Mouse (Mus musculus) urinary bladder, postnatal 10 days (tissue): ENCODE measurements around the gene Srsf12.

Experiments
- DNase-seq: peaks from one replicate; pipeline ENCODE4 v3.0.0; 2022; ENCODE audit warnings: low spot score

Srsf12 gene

GRCm38 (mm10) chr4:33208881-33209841, at the start of gene Srsf12:
Gene Srsf12 (plus strand): TSS chr4:33208991.
- DNase-seq: no peak

- DNase-seq: no peak
These were observed 25.3 kb upstream of the Srsf12 start for GRCm38 (mm10) chr4:33183477-33183876.

DNA sequence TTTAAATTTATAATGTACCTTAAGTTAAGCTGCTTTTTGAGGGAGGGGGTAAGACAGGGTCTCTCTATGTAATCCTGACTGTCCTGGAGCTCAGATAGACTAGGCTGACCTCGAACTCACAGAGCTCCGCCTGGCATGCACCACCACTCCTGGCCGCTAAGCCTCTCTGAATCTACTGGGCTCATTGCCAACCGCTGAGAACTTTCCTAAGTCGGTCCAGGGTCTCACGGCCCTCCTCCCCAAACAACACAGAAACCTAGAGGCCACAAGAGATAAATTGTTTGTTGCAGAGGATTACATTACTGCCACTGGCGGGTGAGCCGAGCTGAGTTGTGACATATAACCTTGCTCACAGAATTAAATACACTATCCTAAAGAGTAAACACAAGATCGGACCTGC, 20.6 kb upstream of the Srsf12 start:
- DNase-seq: no peak

DNA sequence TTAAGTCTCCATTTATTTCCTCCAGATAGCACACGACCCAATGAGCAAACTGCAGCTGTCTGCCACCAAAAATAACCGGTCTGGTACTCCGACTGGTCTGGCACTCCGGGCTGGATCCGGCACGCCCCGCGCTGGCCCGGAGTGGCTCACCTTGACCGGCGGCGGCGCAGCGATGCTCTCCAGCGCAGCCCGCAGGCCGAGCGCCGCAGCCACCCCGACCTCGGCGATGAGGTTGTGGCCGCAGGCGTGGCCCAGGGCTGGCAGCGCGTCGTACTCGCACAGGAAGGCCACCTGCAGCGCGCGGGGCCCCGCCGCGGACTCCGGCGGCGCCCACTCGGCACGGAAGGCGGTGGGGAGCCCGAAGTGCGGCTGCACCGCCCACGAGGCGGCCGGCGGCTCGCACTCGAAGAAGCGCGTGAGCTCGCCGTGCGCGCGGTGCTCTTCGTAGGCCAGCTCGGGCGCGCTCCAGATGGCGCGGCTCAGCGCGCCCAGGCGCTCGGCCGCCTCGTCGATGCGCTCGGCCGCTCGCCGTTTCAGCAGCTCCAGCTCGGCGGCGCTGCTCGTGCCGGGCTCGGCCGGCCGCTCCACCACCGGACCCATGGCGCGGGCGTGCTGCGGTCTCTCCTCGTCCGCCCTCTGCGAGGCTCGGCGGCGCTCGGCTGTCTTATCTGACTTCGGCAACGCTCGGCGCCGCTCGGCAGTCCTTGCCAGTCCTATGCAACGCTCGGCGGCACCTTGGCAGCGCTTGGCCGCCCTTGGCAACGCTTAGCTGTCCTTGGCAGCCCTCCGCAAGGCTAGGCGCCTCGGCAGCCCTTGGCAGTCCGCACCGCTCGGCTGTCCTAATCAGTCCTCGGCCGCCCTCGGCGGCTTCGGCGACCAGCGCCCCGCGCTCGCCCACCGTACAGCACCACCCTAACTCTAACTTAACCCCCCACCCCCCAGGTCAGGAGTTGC, 19.7 kb upstream of the Srsf12 start:
- peak; percentile 30 for DNase-seq

DNA sequence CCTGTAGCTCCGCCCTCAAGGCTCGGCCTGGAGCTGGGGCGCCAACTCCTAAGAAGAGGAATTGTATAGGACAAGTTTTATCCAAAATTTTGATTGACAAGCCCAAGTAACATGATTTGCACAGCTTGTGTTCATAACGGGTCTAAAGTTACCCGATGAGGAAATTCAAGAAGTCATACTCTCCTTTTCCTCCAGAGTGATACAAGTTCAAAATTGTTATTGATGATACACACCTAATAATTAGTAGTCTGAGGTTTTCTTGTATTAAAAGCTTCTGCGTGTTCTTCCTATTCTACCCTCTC, 19.1 kb upstream of the Srsf12 start, which contains the start of gene Pm20d2:
TSS of gene Pm20d2 (minus strand) at position 3 of the 302 bp plus-strand sequence.
- no peak for DNase-seq

DNA sequence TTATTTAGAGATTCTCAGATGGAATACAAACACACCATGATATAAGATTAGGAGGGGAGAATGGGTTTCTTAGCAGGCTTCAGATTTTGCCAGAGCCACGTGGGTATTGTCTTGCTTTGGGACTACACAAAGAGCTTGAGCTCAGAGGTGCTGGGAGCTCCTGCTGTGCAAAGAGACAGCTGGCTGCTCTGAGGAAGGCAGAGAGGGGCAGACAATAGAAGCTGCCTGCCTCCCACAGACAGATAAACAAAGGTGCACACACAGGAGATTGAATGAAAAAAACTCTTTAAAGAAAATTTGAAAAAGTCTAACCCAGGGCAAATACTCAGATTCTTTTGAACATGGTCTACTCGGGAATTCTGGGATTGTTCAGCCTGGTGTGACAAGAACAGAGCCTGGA, 10.7 kb upstream of the Srsf12 start:
- DNase-seq: no peak

- DNase-seq: no peak
These were observed 4.1 kb upstream of the Srsf12 start for GRCm38 (mm10) chr4:33204682-33205081.

GRCm38 (mm10) chr4:33207551-33207950, 1.2 kb upstream of the Srsf12 start:
- DNase-seq: no peak

GRCm38 (mm10) chr4:33221847-33222246, 13.1 kb downstream of the Srsf12 start:
- DNase-seq: no peak

DNA sequence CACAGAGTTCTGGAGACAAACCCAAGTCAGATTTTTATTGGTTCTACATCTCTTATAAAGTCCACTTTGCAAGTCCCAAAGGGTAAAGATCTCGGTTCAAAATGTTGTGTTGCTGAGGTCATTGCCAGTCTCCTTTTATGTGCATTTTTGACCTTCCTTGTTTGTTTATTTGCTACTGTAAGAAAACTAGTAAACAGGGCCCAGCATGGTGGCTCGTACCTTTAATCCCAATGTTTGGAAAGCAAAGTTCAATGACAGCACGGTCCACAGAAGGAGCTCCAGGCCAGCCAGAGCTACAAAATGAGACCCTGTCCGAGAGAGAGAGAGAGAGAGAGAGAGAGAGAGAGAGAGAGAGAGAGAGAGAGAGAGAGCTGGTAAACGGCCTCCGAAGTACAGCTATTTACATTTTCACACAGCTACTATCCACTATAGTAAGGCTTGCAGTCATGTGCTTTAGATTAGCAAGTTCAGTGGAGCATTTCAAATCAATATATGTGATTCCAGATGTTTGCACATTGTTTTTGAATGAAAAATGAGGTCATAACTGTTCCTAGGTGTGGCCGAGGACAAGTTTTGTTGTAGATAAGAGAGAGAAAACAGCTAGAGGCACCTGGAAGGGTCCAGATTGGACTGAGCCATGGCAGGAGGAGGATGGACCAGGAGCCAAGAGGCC, 15.3 kb downstream of the Srsf12 start:
- no peak for DNase-seq

GRCm38 (mm10) chr4:33227164-33227563, 18.4 kb downstream of the Srsf12 start:
- DNase-seq: no peak

- no peak for DNase-seq
These were observed 20.8 kb downstream of the Srsf12 start for GRCm38 (mm10) chr4:33229639-33230038.

DNA sequence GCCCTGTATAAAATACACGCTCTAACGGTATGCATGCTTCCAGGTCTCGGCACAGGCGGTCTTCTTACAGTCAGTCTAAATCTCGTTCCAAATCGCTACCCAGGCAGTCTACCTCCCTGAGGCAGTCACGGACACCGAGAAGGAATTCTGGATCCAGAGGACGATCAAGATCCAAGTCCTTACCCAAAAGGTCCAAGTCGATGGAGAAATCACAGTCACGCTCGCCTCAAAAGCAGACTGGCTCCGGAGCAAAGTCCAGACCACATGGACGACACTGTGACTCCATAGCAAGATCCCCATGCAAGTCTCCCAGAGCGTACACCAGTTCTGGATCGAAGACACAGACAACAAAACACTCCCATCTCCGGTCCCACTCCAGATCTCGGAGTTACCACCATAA, 22.1 kb downstream of the Srsf12 start:
- DNase-seq: no peak

DNA sequence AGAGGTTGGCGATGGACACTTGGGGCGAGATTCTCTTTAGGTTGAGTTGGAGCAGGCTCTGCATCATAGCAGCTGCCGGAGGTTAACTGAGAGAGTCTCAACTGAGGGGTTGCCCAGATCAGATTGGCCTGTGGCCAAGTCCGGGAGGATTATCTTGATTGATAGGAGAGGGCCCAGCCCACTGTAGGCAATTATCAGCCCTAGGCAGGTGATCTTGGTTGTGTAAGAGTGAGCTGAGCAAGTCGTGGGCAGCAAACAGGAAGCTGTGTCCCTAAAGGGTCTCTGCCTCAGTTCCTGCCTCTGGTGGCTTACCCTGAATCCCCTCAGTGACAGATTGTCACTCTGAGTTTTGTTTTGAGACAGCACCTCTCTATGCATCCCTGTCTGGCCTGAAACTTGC, 33.7 kb downstream of the Srsf12 start:
- no peak for DNase-seq

- no peak for DNase-seq
These were observed 34.4 kb downstream of the Srsf12 start for GRCm38 (mm10) chr4:33243016-33243758.

DNA sequence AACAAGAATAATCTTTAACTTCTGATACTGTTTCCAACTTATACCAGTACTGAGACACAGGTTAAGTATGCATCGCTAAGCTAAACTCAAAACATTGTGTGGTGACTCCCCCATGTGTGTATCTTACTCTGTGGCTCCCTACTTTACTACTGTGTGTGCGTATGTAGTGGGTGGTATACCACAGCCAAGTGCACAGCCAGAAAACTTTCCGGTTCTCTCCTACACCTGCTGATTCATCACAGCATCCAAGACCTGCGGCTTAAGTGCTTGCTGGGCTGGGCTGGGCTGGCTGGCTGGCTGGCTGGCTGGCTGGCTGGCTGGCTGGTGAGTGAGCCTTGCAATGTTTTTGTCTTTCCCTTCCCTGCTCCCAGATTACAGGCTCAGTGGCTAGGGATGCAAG, 35.1 kb downstream of the Srsf12 start:
- DNase-seq: no peak

DNA sequence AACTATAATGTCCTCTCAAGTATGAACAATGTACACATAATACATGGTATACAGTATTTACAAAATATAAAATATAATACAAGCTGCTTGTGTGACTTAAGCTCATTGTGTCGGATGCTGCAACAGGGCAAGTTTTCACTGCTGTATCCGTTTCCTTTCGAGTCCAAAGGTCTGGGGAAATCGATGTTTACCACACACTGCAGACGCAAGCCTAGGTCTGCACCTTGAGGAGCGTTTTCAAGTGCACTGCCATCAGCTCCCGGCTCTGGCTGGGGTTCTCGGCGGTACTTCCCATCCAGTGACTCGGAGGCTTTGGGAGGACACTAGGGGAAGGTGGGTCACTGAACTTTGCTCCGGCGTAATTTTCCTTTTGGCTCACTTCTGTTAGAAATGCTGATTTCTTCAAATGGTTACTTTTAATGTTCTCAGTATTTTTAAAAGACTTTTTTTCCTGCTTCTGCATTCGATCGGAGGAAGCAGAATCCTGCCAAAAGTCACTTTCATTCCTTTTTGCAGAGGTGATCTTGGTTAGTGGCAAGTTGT, 37.1 kb downstream of the Srsf12 start:
- DNase-seq: no peak

DNA sequence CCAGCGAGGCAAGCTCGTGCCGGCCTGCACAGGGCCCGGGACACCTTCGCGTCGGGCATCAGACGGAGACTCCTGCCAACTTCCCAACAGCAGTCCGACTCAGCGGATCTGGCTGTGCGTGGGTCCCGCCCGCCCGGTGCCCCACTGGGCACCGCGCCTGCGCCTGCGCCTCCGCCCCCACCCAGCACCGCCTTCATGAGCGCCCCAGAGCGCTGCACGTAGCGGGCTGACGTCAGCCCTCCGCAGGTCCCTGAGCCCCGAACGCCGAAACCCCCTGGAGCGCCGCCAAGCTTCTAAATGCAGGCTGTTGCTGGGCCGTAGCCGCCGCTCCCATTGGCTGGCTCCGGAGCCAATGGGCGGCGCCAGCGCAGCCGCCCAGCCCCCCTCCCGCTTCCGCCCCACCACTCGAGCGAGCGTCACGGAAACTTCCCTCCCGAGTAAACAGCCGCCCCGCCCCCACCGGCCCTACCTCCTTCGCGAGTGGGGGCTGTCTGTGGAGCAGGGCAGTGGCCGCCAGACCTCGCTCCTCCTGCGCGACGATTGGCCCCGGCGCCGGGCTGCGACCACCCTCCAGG, 38.8 kb downstream of the Srsf12 start:
- peak; percentile 98 for DNase-seq

GRCm38 (mm10) chr4:33248062-33248889, 39.5 kb downstream of the Srsf12 start:
- DNase-seq: peak; percentile 94

DNA sequence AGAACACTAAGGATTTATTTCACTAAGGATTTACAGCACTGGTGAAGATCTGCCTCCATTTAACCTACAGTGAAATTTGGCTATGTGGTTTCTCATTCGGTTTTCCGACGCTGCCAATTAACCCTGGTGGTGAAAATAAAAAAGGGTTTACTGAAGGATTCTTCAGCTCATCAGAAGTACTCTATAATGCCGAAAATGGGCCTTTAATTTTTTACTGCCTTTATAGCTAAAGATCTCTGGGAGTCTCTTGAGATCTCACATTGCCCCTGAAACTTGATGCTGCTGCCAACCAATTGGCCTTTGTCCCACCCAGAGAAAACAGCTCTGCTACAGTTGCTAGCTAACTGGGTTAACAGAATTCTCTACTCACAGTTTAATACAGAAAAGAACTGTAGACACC, 40.1 kb downstream of the Srsf12 start:
- DNase-seq: no peak
